Comparison of ENCODE assay signal across 8 mouse cellular contexts in the genomic region with DNA sequence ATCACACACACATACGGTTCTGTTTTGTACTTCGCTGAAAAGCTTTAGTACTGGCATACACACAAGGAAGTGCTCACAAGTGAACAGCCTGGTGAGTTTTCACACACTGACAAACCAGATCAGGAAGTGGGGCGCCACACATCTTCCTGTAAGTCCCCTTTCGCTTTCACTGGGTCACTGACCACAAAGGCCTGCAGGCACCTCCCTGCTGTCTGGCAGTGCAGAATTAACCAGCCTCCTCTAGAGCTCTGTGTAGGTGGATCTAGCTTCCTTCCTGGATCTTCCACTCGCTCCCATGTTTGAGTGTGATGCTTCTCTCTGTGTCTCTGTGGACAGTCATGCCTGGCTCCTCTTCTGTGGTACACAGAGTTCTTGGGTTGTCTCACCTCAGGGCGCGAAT. TPM values are rescaled to one million over a fixed set of nuclear protein-coding genes. Genes with fewer than 3 reads are reported as not detected.
A peak's percentile ranks its signal among the peaks of the same experiment; 100 is the strongest.
DNase-seq lines count a peak whose midpoint lies in the region; ATAC-seq and TF ChIP-seq lines count a peak whose summit lies in the region.

No protein-coding gene starts in this region.

- intact Hi-C loops in gastrocnemius, postnatal 14 days (cut with DNase I; ENCODE audit: low total_unique reads): no loop called here

- ATAC-seq in hindbrain, postnatal 0 days: no peak
- ATAC-seq in forebrain, embryonic 15.5 days (replicated peaks): no peak

- H3K9ac ChIP-seq in hindbrain, postnatal 0 days (replicated peaks; ENCODE audit: low read length): no peak overlapping the region
- H3K9ac ChIP-seq in forebrain, embryonic 15.5 days (replicated peaks): no peak overlapping the region

- peak overlapping the region; percentile 34 for H3K4me3 ChIP-seq in bone marrow macrophage, adult 2 months (ENCODE audit: insufficient read depth, low read length)
- H3K4me3 ChIP-seq in hindbrain, postnatal 0 days (ENCODE audit: low read length): no peak overlapping the region
- no peak overlapping the region for H3K4me3 ChIP-seq in forebrain, embryonic 15.5 days

- H3K36me3 ChIP-seq in hindbrain, postnatal 0 days (ENCODE audit: insufficient read depth, low read length): no peaks in the 10 kb centered on the region
- no peaks in the 10 kb centered on the region for H3K36me3 ChIP-seq in forebrain, embryonic 15.5 days

- H3K4me1 ChIP-seq in bone marrow macrophage, adult 2 months (ENCODE audit: control insufficient read depth, insufficient read depth, low read length): peaks cover 31% of the 10 kb centered on the region
- peaks cover 3% of the 10 kb centered on the region; the same call in 1 of the 2 replicates for H3K4me1 ChIP-seq in hindbrain, postnatal 0 days (ENCODE audit: insufficient read depth, low read length)
- H3K4me1 ChIP-seq in forebrain, embryonic 15.5 days: no peaks in the 10 kb centered on the region

- no peak for TF ChIP-seq POLR2A in bone marrow macrophage, adult 2 months (IDR thresholded peaks at IDR 0.05; ENCODE audit: borderline replicate concordance, low read depth, low read length)

- peak; percentile 82 for DNase-seq in CD4-positive, CD25-positive, alpha-beta regulatory T cell, adult 2 months (ENCODE audit: low read depth, low spot score)
- peak; percentile 58 for DNase-seq in kidney, postnatal 10 days
- DNase-seq in natural killer cell, adult 2 months (ENCODE audit: low spot score in 2 of 2): peak; percentile 88 to 92
- no peak for DNase-seq in hindbrain, postnatal 0 days (ENCODE audit: low spot score)
- no peak for DNase-seq in right cerebral cortex, postnatal 4 days
- DNase-seq in gastrocnemius, postnatal 14 days: no peak

- TF ChIP-seq CTCF in bone marrow macrophage, adult 2 months (IDR thresholded peaks at IDR 0.05; ENCODE audit: low read depth, low read length): no peak
- TF ChIP-seq CTCF in hindbrain, postnatal 0 days (IDR thresholded peaks at IDR 0.05; ENCODE audit: low read depth): no peak

- H3K27me3 ChIP-seq in hindbrain, postnatal 0 days (ENCODE audit: insufficient read depth, low read length): no peaks in the 10 kb centered on the region; the same call in 1 of the 2 replicates
- no peaks in the 10 kb centered on the region for H3K27me3 ChIP-seq in forebrain, embryonic 15.5 days

- WGBS in hindbrain, postnatal 0 days: 79% methylated on average over 7 of the region's 7 CpGs
- WGBS in forebrain, embryonic 15.5 days: 82% methylated on average over 7 of the region's 7 CpGs

- 0 out of 2 replicates have a peak overlapping the region, but pooled peaks have one; percentile 11 for H3K27ac ChIP-seq in bone marrow macrophage, adult 2 months (ENCODE audit: insufficient read depth, low read depth, low read length)
- no peak overlapping the region for H3K27ac ChIP-seq in hindbrain, postnatal 0 days
- H3K27ac ChIP-seq in forebrain, embryonic 15.5 days (replicated peaks): no peak overlapping the region

- H3K4me2 ChIP-seq in hindbrain, postnatal 0 days (ENCODE audit: low read depth, low read length): no peak overlapping the region
- H3K4me2 ChIP-seq in forebrain, embryonic 15.5 days (replicated peaks): no peak overlapping the region

- H3K9me3 ChIP-seq in hindbrain, postnatal 0 days (ENCODE audit: low read length): no peaks in the 10 kb centered on the region
- no peaks in the 10 kb centered on the region for H3K9me3 ChIP-seq in forebrain, embryonic 15.5 days

RNA-seq across cellular contexts. Expression of a gene that starts 20.4 kb away (rescaled TPM):
- polyA plus RNA-seq in bone marrow macrophage, adult 2 months (2012; ENCODE audit: insufficient read depth, insufficient read length, missing spikeins): 13.2 and 14.6 TPM in 2 replicates
- 13.6 and 14.4 TPM in 2 replicates for total RNA-seq in hindbrain, postnatal 0 days (2014; rRNA removed)
- polyA plus RNA-seq in hindbrain, postnatal 0 days (2015; fragmentation: Nextera tagmentation; extraction: Ambion mirVana): 6.5 and 7.1 TPM in 2 replicates
- polyA plus RNA-seq in forebrain, embryonic 15.5 days (2015; fragmentation: Nextera tagmentation; extraction: Ambion mirVana): 4.7 and 5.0 TPM in 2 replicates
- 10 to 100 TPM; 48.4 to 50.2 TPM for total RNA-seq in gastrocnemius, postnatal 14 days (2021)

Comparison
In these comparisons a context has a peak if more than half of its experiments do, and no peak if none do; other contexts are left out.
1. DNase-seq: peak in CD4-positive, CD25-positive, alpha-beta regulatory T cell, adult 2 months (single experiment), kidney, postnatal 10 days (single experiment) and natural killer cell, adult 2 months (2 of 2); none in hindbrain, postnatal 0 days (single experiment), right cerebral cortex, postnatal 4 days (single experiment) and gastrocnemius, postnatal 14 days (single experiment).